Mouse (Mus musculus): ENCODE data around the gene Ngdn.
"Not testable (repeated sequence)": the region's sequence is repeated elsewhere in the genome, so short reads cannot be mapped to it uniquely, and the experiment has no call there.

The Ngdn gene

DNA sequence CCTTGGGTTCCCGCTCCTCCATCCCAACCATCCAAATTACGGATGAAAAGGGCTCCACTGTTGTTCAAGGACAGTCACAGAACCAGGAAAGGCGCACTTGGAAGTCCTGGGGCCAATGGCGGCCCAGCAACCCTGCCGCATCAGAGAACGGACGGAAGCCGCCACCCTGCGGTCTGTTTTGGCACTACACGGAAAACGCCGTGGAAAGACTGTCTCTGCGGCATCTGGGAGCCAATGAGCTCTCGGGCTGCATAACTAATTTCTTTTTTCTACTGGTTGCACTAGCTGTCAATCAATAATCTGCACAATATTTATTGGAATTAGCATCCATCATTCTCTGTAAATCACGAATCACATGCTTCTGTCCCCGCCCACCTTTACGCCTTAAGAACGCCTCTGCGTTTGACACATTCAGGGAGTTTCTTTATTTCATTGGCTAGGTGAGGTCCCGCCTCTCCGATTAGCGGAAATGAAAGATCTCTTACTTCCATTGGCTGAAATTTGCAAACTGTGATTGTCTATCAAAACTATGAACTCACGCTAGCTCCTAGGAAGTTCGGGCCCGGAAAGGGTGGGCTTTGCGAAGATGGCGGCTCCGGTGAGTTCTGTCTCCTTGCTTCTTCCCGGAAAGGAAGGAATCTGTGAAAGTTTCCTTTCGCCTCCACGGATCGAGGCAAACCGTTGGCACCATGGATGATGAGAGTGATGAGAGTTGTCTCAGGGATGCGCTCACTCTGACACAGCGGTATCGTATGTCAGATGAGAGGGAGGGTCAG is at the start of gene Ngdn:
Ngdn (plus strand) TSS at position 464 of the 776 bp plus-strand sequence.
- DNase-seq (ENCODE audit: low read depth, low spot score), result peak; percentile 99

GRCm38 (mm10) chr14:54965631-54966030 is 49.6 kb upstream of the Ngdn start:
- DNase-seq (ENCODE audit: low read depth, low spot score), result no peak

GRCm38 (mm10) chr14:54966320-54966977 is 48.8 kb upstream of the Ngdn start, which contains the start of gene Myh6:
Gene Myh6, minus strand, starts transcription at chr14:54966927.
- no peak for DNase-seq (ENCODE audit: low read depth, low spot score)

- no peak for DNase-seq (ENCODE audit: low read depth, low spot score)
Measured at GRCm38 (mm10) chr14:54967874-54968273, 47.4 kb upstream of the Ngdn start.

DNA sequence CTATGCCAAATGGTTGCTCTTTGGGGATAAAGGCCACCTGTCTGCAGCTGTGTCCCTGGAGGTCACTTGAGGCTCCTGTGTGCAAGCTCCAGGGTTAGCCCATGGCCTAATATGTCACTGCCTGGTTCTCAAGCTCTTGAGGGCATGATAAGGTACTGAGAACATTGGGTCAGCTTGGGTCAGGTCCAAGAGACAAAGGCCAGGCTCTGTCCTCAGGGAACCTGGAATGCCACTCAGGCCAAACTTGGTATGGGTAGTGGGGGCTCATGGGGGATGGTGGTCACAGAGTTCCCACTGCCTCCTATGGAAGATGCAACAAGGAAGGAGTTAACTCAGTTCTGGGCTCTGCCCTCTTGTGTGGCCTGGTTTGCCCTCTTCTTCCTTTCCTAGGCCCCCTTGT is 46.9 kb upstream of the Ngdn start:
- DNase-seq (ENCODE audit: low read depth, low spot score), result no peak

GRCm38 (mm10) chr14:54972786-54973185 is 42.5 kb upstream of the Ngdn start:
- not testable (repeated sequence) for DNase-seq (ENCODE audit: low read depth, low spot score)

DNA sequence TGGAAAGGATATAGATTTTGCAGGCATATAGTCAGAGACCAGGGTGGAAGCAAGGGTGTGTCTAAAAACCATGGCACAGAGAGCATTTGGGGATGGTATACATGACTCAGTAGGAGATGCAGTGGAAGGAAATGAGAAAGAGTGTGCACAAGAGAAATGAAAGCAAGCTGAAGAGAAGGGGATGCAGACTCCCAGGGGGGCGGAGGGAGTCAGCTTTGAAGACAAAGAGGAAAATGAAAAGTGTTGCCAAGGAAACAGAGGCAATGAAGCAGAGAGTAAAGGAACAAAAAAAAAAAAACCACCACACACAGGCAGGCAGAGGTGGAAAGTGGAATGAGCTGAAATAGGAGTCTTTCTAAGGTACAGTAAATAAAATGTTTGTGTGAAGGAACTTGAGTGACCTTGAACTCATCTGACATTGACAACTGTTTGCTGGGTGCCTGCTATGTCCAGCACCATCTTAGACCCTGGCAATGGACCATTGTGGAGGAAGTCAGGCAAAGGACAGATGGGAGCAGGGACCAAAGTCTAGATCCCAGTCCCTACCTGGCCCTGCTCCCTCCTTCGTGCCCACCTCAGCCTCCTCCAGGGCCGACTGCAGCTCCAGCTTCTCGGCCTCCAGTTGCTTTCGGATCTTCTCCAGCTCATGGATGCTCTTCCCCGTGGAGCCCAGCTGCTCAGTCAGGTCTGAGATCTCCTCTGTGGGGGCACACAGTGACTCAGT is 41.0 kb upstream of the Ngdn start:
- DNase-seq (ENCODE audit: low read depth, low spot score), result peak; percentile 79

- no peak for DNase-seq (ENCODE audit: low read depth, low spot score)
Measured at GRCm38 (mm10) chr14:54976633-54977032, 38.6 kb upstream of the Ngdn start, which contains the start of gene Gm17428. Gene Gm17428, plus strand, starts transcription at chr14:54976933.

GRCm38 (mm10) chr14:54978664-54979063 is 36.6 kb upstream of the Ngdn start:
- DNase-seq (ENCODE audit: low read depth, low spot score), result no peak

DNA sequence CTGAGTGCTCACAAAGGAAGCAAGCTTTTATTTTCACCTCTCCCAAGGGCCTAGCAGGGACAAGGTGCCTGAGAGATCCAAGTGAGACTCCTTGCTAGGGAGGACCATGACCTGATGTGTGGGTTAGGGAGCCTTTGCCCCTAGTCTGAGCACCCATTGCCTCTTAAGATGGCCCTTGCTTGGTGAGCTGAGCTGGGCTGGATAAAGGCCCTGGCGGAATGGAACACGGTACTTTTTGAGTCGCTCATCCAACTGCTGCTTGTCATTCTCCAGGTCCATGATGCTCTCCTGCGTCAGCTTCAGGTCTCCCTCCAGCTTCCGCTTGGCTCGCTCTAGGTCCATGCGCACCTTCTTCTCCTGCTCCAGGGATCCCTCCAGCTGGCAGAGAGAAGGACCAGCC is 33.3 kb upstream of the Ngdn start:
- DNase-seq (ENCODE audit: low read depth, low spot score), result no peak

DNA sequence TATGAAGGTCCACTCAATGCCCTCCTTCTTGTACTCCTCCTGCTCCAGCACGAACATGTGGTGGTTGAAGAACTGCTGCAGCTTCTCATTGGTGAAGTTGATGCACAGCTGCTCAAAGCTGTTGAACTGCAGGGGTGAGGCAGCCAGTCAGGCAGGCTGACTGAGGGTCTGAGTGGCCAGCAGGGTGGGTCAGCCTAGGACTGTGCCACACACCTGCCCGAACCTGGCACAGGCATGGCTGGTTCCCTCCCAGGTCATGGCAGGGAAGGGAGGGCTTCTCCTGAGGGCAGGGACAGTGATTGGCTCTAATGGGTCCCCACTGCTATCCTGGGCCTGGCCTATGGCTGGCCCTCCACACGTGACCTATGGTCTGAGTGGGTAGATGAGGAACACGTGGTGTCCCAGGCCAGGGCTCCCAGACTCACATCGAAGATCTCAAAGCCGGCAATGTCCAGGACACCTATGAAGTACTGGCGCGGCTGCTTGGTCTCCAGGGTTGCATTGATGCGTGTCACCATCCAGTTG is 26.8 kb upstream of the Ngdn start:
- not testable (repeated sequence) for DNase-seq (ENCODE audit: low read depth, low spot score)

DNA sequence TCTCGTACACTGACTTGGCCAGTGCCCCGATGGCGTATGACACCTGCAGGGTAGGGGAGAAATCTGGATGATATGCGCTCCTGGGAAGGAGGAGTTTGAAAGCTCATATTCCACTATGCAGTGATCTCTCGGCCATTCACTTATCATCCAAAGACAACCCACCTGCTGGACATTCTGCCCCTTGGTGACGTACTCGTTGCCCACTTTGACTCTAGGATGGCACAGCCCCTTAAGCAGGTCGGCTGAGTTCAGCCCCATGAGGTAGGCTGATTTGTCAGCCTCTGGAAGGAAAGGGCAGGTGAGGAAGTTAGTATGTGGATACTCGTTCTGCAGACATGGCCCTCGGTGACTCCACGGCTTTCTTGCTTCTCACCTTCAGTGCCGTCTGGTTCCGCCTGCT is 26.4 kb upstream of the Ngdn start:
- no peak for DNase-seq (ENCODE audit: low read depth, low spot score)

GRCm38 (mm10) chr14:54989886-54990441 is 25.3 kb upstream of the Ngdn start:
- DNase-seq (ENCODE audit: low read depth, low spot score), result no peak

- DNase-seq (ENCODE audit: low read depth, low spot score), result no peak
Measured at GRCm38 (mm10) chr14:54992196-54992595, 23.1 kb upstream of the Ngdn start.

- DNase-seq (ENCODE audit: low read depth, low spot score), result no peak
Measured at GRCm38 (mm10) chr14:54993636-54994035, 21.6 kb upstream of the Ngdn start.

GRCm38 (mm10) chr14:54994136-54994868 is 21.0 kb upstream of the Ngdn start, which contains the start of gene Myh7:
Gene Myh7, minus strand, starts transcription at chr14:54994626.
- no peak for DNase-seq (ENCODE audit: low read depth, low spot score)

- no peak for DNase-seq (ENCODE audit: low read depth, low spot score)
Measured at GRCm38 (mm10) chr14:54994869-54995186, 20.4 kb upstream of the Ngdn start.

DNA sequence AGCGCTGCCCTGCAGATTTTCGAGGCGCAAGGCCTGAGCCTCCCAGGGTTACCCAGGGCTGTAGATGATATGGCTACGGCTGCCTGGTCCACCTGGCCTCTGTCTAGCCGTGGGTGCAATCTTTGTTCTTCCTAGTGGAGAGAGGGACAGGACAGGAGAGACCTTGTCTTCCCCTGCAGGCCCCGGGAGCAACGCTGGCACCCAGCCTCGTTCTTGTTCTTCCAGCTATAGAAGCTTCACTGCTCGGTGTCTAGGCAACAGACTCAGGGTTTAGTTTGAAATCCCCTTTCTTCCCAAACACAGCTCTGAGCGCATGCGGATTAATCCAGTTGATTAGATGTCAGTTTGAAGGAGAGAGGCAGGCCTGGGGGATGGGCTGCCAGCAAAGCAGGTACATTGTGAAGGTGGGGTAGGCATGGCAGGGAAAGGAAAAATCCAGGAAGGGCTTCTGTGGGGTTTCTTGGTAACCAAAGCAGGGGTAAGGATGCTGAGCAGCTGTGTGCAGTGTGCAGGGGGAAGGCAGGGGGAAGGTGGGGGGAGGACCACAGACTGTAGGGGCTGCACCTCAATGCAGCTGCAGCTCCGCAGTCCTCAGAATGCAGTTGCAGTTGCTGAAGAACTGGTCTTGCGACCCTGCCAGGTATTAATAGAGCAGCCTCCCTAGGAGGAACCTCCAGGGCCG is 19.7 kb upstream of the Ngdn start:
- DNase-seq (ENCODE audit: low read depth, low spot score), result peak; percentile 82

- no peak for DNase-seq (ENCODE audit: low read depth, low spot score)
Measured at GRCm38 (mm10) chr14:54996793-54997192, 18.5 kb upstream of the Ngdn start.

- no peak for DNase-seq (ENCODE audit: low read depth, low spot score)
Measured at GRCm38 (mm10) chr14:54997297-54997696, 18.0 kb upstream of the Ngdn start.

DNA sequence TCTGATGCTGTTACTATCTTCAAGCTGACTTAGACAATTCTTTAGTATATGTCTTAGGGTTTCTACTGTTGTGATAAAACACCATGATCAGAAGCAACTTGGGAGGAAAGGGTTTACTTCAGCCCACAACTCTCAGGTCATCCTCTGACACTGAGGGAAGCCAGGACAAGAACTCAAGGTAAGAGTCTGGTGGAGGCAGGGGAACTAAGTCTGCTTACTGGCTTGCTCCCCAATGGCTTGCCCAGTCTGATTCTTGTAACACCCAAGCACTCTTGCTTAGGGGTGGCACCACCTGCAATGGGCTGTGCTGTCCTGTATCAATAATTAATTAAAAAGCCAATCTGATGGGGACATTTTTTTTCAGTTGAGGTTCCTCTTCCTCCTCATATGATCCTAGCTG is 16.6 kb upstream of the Ngdn start:
- no peak for DNase-seq (ENCODE audit: low read depth, low spot score)
